Mouse (Mus musculus): ENCODE measurements around the gene Ikzf3. TPM values are rescaled to one million over a fixed set of nuclear protein-coding genes. Genes with fewer than 3 reads are reported as not detected.

Gene Ikzf3
- polyA plus RNA-seq, 1 experiment: not detected

DNA sequence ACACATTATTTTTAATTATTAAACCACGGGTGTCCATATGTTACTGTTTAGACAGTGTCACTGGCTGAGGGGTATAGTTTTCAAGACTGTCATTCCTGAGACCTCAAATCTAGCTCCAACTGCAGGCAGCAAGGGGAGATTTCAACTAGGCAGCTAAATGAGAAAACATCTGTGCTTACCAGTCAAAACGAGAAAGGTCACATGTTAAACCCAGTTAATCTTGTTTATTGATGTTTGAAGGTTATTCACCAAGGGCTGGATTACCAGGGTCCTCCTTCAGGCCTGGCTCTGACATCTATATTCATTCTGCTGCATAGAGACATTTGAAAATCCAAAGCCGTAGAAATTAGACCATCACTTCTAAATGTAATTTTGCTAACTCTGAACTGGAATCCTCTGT, 40.9 kb downstream of the Ikzf3 start:
- no peak overlapping the region for H3ac ChIP-seq (ENCODE audit: control insufficient read depth, insufficient read length)
- no peak for TF ChIP-seq POLR2AphosphoS2 (IDR thresholded peaks at IDR 0.05; ENCODE audit: insufficient read length, low read depth)
- no peak for TF ChIP-seq MYOD1 (IDR thresholded peaks at IDR 0.05; ENCODE audit: control insufficient read depth in 1 of 3, insufficient read length in 2 of 3, low read depth in 2 of 3)
- no peak for TF ChIP-seq CEBPB (IDR thresholded peaks at IDR 0.05; ENCODE audit: insufficient read depth, poor library complexity, severe bottlenecking)
- TF ChIP-seq TCF12 (IDR thresholded peaks at IDR 0.05; ENCODE audit: insufficient read depth, poor library complexity, severe bottlenecking): no peak
- no peak for TF ChIP-seq POLR2A (IDR thresholded peaks at IDR 0.05; ENCODE audit: insufficient read length, low read depth)
- no peak for TF ChIP-seq USF1 (IDR thresholded peaks at IDR 0.05; ENCODE audit: low read depth)
- no peak for TF ChIP-seq SRF (IDR thresholded peaks at IDR 0.05; ENCODE audit: control insufficient read depth, insufficient read length, low read depth)
- no peaks in the 10 kb centered on the region for H3K79me2 ChIP-seq (ENCODE audit: control insufficient read depth, insufficient read depth)
- H3K36me3 ChIP-seq (ENCODE audit: control insufficient read depth, insufficient read depth): no peaks in the 10 kb centered on the region
- no peak overlapping the region for H3K4me3 ChIP-seq
- no peak overlapping the region for H3K4me2 ChIP-seq (ENCODE audit: low read depth)
- H3K27me3 ChIP-seq (ENCODE audit: control insufficient read depth, insufficient read depth, insufficient read length): peaks cover 35% of the 10 kb centered on the region

DNA sequence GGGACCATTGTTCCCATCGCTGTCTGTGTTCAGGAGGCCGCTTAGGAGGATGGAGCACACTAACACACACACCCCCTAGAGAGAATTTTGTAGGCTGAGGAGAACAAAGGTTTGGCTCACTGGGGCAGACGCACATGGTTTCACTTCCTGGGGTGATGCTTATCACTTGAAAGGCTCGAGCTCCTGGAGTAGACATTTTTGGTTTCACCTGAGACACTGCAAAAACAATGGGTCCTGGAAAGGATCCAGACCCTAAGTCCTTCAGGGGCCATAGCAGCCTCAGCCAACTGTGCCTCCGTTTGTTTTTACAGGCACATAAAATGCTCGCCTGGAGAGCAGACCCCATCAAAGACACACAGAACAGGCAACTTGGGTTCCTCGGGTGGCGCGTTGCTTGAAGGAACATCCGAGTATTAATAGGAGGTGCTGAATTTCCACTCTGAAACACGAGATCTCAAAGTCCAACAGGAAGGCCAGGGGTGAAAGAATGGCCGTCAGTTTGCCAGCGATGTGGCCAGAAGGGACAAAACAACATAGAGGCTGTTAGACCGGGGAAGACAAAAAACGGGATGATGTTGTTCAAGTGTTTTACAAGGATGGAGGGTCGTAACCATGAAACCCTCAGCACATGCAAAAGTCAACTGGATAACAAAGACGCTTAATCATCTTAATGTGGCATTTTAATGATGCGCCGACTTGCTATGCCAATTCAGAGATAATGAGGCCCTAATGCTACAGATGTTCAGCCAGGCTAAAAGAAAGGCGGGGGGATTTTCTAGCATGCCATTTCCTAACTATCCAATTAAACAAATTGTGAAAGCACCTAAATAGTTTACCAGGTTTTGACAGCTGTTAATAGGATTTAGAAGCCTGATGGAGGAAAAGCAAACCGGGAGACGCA, 48.2 kb downstream of the Ikzf3 start:
- no peak overlapping the region for H3K4me2 ChIP-seq (ENCODE audit: low read depth)
- no peak overlapping the region for H3K4me3 ChIP-seq
- H3K36me3 ChIP-seq (ENCODE audit: control insufficient read depth, insufficient read depth): no peaks in the 10 kb centered on the region
- TF ChIP-seq MAX (IDR thresholded peaks at IDR 0.05; ENCODE audit: low read depth): no peak
- TF ChIP-seq CEBPB (IDR thresholded peaks at IDR 0.05; ENCODE audit: insufficient read depth, poor library complexity, severe bottlenecking): no peak
- no peak for TF ChIP-seq USF1 (IDR thresholded peaks at IDR 0.05; ENCODE audit: low read depth)
- no peak for TF ChIP-seq MYOD1 (IDR thresholded peaks at IDR 0.05; ENCODE audit: control insufficient read depth in 1 of 3, insufficient read length in 2 of 3, low read depth in 2 of 3)
- H3K79me2 ChIP-seq (ENCODE audit: control insufficient read depth, insufficient read depth): no peaks in the 10 kb centered on the region
- H3K27me3 ChIP-seq (ENCODE audit: control insufficient read depth, insufficient read depth, insufficient read length): peaks cover 84% of the 10 kb centered on the region
- no peak overlapping the region for H3ac ChIP-seq (ENCODE audit: control insufficient read depth, insufficient read length)

GRCm38 (mm10) chr11:98495176-98495719, 50.6 kb downstream of the Ikzf3 start:
- Histone ChIP-seq H3K79me2 (ENCODE audit: control insufficient read depth, insufficient read depth) (no peaks in the 10 kb centered on the region), H3K4me3 (no peak overlapping the region), H3K36me3 (ENCODE audit: control insufficient read depth, insufficient read depth) (no peaks in the 10 kb centered on the region), H3K27me3 (ENCODE audit: control insufficient read depth, insufficient read depth, insufficient read length) (peaks cover 82% of the 10 kb centered on the region), H3K4me2 (ENCODE audit: low read depth) (no peak overlapping the region), H3ac (ENCODE audit: control insufficient read depth, insufficient read length) (no peak overlapping the region)
- no peak for TF ChIP-seq USF1 (IDR thresholded peaks at IDR 0.05; ENCODE audit: low read depth)
- TF ChIP-seq E2F4 (IDR thresholded peaks at IDR 0.05; ENCODE audit: insufficient read depth): no peak

- H3K4me3 ChIP-seq: no peak overlapping the region
- H3K36me3 ChIP-seq (ENCODE audit: control insufficient read depth, insufficient read depth): no peaks in the 10 kb centered on the region
- no peak overlapping the region for H3ac ChIP-seq (ENCODE audit: control insufficient read depth, insufficient read length)
- peaks cover 84% of the 10 kb centered on the region for H3K27me3 ChIP-seq (ENCODE audit: control insufficient read depth, insufficient read depth, insufficient read length)
- TF ChIP-seq CEBPB (IDR thresholded peaks at IDR 0.05; ENCODE audit: insufficient read depth, poor library complexity, severe bottlenecking): no peak
- TF ChIP-seq TCF3 (IDR thresholded peaks at IDR 0.05; ENCODE audit: insufficient read length, low read depth): no peak
- no peak for TF ChIP-seq MAX (IDR thresholded peaks at IDR 0.05; ENCODE audit: low read depth)
- no peak for TF ChIP-seq MYOG (IDR thresholded peaks at IDR 0.05; ENCODE audit: control insufficient read depth in 1 of 3, insufficient read depth in 1 of 3, insufficient read length in 2 of 3, low read depth in 2 of 3)
- no peak for TF ChIP-seq POLR2A (IDR thresholded peaks at IDR 0.05; ENCODE audit: insufficient read length, low read depth)
- TF ChIP-seq POLR2AphosphoS2 (IDR thresholded peaks at IDR 0.05; ENCODE audit: insufficient read length, low read depth): no peak
- no peak for TF ChIP-seq SRF (IDR thresholded peaks at IDR 0.05; ENCODE audit: control insufficient read depth, insufficient read length, low read depth)
- no peak for TF ChIP-seq TCF12 (IDR thresholded peaks at IDR 0.05; ENCODE audit: insufficient read depth, poor library complexity, severe bottlenecking)
- no peak for TF ChIP-seq USF1 (IDR thresholded peaks at IDR 0.05; ENCODE audit: low read depth)
- TF ChIP-seq REST (IDR thresholded peaks at IDR 0.05; ENCODE audit: insufficient read depth, insufficient read length): no peak
- TF ChIP-seq E2F4 (IDR thresholded peaks at IDR 0.05; ENCODE audit: insufficient read depth): no peak
- TF ChIP-seq MYOD1 (IDR thresholded peaks at IDR 0.05; ENCODE audit: control insufficient read depth in 1 of 3, insufficient read length in 2 of 3, low read depth in 2 of 3): no peak
- no peaks in the 10 kb centered on the region for H3K79me2 ChIP-seq (ENCODE audit: control insufficient read depth, insufficient read depth)
- no peak overlapping the region for H3K4me2 ChIP-seq (ENCODE audit: low read depth)
Observed at GRCm38 (mm10) chr11:98493394-98493793, 52.4 kb downstream of the Ikzf3 start.

DNA sequence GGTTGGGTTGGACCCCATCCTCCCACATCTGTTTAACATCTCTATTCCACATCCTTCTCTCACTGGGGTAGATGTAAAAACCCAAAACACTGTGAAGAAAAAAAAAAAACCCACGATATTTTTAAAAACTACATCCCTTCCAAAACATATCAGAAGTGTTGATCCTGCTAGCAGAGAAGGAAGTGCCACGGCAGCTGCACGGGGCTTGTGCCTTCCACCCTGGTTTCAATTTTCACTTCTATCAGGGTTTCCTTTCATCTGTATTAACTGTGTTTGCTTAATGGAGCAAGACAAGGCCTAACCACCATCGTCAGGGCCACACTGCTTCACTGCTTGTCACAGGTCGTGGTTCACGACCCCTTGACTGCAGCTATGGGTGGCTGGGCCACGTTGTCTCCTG, 52.9 kb downstream of the Ikzf3 start:
- H3K36me3 ChIP-seq (ENCODE audit: control insufficient read depth, insufficient read depth): no peaks in the 10 kb centered on the region
- no peaks in the 10 kb centered on the region for H3K79me2 ChIP-seq (ENCODE audit: control insufficient read depth, insufficient read depth)
- H3K4me3 ChIP-seq: no peak overlapping the region
- H3K27me3 ChIP-seq (ENCODE audit: control insufficient read depth, insufficient read depth, insufficient read length): peaks cover 84% of the 10 kb centered on the region
- no peak for TF ChIP-seq CEBPB (IDR thresholded peaks at IDR 0.05; ENCODE audit: insufficient read depth, poor library complexity, severe bottlenecking)
- TF ChIP-seq TCF3 (IDR thresholded peaks at IDR 0.05; ENCODE audit: insufficient read length, low read depth): no peak
- no peak for TF ChIP-seq E2F4 (IDR thresholded peaks at IDR 0.05; ENCODE audit: insufficient read depth)
- no peak for TF ChIP-seq POLR2AphosphoS2 (IDR thresholded peaks at IDR 0.05; ENCODE audit: insufficient read length, low read depth)
- no peak for TF ChIP-seq USF1 (IDR thresholded peaks at IDR 0.05; ENCODE audit: low read depth)
- TF ChIP-seq MAX (IDR thresholded peaks at IDR 0.05; ENCODE audit: low read depth): no peak
- TF ChIP-seq MYOG (IDR thresholded peaks at IDR 0.05; ENCODE audit: control insufficient read depth in 1 of 3, insufficient read depth in 1 of 3, insufficient read length in 2 of 3, low read depth in 2 of 3): no peak
- no peak for TF ChIP-seq REST (IDR thresholded peaks at IDR 0.05; ENCODE audit: insufficient read depth, insufficient read length)
- no peak for TF ChIP-seq POLR2A (IDR thresholded peaks at IDR 0.05; ENCODE audit: insufficient read length, low read depth)
- TF ChIP-seq MYOD1 (IDR thresholded peaks at IDR 0.05; ENCODE audit: control insufficient read depth in 1 of 3, insufficient read length in 2 of 3, low read depth in 2 of 3): no peak
- no peak for TF ChIP-seq TCF12 (IDR thresholded peaks at IDR 0.05; ENCODE audit: insufficient read depth, poor library complexity, severe bottlenecking)
- no peak for TF ChIP-seq SRF (IDR thresholded peaks at IDR 0.05; ENCODE audit: control insufficient read depth, insufficient read length, low read depth)
- H3ac ChIP-seq (ENCODE audit: control insufficient read depth, insufficient read length): no peak overlapping the region
- no peak overlapping the region for H3K4me2 ChIP-seq (ENCODE audit: low read depth)
